Mouse (Mus musculus) C2C12 (cell line): ENCODE data around the gene Pcnx.

Experiments
- CTCF ChIP-seq: IDR thresholded peaks from one replicate; pipeline ENCODE4 v1.5.1; 2011; ENCODE audit not compliant: control insufficient read depth, insufficient read depth, insufficient read length
- MAX ChIP-seq: IDR thresholded peaks from one replicate; pipeline ENCODE4 v1.6.1; 2011; ENCODE audit warnings: mild to moderate bottlenecking, control low read depth

GRCm38 (mm10) chr12:81996679-81997362 is 137.0 kb downstream of the Pcnx start:
- TF ChIP-seq CTCF, result no peak
- no peak for TF ChIP-seq MAX
